Mouse (Mus musculus): ENCODE measurements around the gene Pacsin1.
"Not testable (repeated sequence)": the region's sequence is repeated elsewhere in the genome, so short reads cannot be mapped to it uniquely, and the experiment has no call there.

The Pacsin1 gene

DNA sequence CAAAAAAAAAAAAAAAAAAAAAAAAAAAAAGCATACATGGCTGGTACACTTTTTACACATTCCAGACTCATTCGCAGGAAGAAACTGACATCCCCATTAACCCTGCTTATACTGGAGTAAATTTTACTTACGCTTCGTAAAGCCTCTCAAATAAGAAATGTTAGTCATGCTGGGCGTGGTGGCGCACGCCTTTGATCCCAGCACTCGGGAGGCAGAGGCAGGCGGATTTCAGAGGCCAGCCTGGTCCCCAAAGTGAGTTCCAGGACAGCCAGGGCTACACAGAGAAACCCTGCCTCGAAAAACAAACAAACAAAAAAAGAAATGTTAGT is 19.8 kb upstream of the Pacsin1 start:
- DNase-seq (ENCODE audit: inconsistent ontology term) = not testable (repeated sequence)

DNA sequence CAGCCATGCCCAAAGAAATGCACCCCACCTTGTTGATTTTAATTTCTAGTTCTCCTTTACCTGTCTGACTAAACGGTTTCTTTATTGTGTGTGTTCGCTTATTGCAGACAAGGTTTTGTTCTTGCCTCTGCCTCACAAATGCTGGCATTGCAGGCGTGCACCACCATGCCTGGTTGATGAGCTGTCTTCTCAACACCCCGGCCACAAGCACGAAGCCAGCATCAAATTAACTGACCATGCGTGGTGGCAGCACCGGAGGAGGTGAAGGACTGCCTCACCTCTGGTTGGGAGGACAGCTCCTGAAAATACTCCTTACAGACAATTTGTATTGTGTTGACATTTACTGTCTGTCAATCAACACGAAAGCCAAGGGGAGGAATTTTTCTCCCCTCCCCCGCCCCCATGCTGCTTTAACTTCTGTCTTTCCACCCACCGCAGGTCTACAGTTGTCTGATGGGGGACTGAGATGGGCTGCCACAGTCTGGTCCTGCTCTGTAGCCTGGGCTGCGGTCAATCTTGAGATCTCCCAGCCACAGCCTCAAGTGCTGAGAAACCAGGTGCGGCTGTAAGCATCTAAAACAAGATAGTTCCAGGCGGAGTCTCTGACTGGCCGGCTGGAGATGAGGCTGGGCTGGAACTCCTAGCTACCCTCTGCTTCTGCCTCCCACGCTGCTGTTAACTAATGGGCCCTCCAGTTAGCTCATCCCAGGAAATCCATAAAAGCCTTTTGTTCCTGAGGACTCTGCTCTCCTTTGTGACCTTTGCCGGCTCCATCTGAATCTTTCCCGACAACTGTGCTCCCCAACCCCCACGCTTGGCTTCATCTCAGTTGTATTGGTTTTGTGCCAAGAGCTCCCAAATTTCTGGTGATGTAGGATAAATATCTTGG is 18.9 kb upstream of the Pacsin1 start, which contains the start of gene Rps10:
Rps10 (minus strand) TSS at position 538 of the 889 bp plus-strand sequence.
- peak; percentile 62 for DNase-seq (ENCODE audit: inconsistent ontology term)

DNA sequence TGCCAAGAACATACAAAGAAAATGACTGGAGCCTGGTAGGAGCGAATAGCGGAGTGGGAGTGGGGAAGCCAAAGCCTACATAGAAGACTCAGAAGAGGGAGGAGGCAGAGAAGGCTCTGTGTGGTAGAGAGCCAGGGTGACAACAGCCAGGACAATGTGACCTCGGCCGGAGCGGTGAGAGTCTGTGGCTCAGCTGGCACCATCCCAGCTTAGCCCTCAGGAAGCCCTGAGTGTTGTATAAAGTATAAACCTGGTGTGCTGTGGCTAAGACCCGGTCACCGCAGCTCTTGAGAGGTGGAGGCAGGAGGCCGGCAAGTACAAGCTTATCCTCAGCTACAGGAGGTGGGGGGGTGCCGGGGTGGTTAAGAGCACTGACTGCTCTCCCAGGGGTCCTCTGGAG is 18.0 kb upstream of the Pacsin1 start:
- peak; percentile 50 for DNase-seq (ENCODE audit: inconsistent ontology term)

- DNase-seq (ENCODE audit: inconsistent ontology term) = no peak
These were observed 16.4 kb upstream of the Pacsin1 start for GRCm38 (mm10) chr17:27638921-27639332.

GRCm38 (mm10) chr17:27639851-27640250 is 15.5 kb upstream of the Pacsin1 start:
- not testable (repeated sequence) for DNase-seq (ENCODE audit: inconsistent ontology term)

GRCm38 (mm10) chr17:27642491-27643062 is 12.7 kb upstream of the Pacsin1 start:
- DNase-seq (ENCODE audit: inconsistent ontology term) = peak; percentile 78

- DNase-seq (ENCODE audit: inconsistent ontology term) = no peak
These were observed 12.2 kb upstream of the Pacsin1 start for GRCm38 (mm10) chr17:27643101-27643500.

- DNase-seq (ENCODE audit: inconsistent ontology term) = no peak
These were observed 11.6 kb upstream of the Pacsin1 start for GRCm38 (mm10) chr17:27643756-27644155.

DNA sequence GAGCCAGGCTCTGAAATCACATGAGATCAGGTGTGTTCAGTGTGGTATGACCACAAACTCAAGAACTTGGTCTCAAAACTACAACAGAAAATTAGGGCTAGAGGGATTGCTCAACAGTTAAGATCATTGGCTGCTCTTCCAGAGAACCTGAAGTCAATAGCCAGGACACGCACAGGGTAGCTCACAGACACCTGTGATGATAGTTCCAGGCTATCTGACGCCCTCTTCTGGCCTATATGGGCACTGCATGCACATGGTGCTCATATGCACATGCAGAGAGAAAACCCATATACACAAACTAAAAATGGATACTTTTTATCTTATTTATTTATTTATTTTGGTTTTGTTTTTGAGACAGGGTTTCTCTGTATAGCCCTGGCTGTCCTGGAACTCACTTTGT is 10.7 kb upstream of the Pacsin1 start:
- no peak for DNase-seq (ENCODE audit: inconsistent ontology term)

DNA sequence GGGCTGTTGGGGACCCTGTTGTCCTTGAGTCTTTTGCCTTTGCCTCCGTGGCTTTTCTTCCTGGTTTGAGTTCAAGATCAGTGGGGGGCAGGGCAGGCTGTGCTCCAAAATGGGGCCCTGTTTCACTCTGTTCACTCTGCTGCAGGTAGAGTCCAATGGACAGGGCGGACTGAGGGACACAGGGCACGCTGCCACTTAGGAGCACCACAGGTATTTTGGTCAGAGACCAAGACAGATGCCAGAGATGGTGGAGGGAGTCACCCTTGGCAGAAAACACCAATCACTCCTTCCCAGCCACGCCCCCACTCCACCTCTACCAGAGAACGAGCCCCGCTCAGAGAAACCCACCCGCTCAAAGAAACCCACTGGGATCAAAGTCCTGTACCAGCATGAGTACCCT is 9.5 kb upstream of the Pacsin1 start:
- no peak for DNase-seq (ENCODE audit: inconsistent ontology term)

DNA sequence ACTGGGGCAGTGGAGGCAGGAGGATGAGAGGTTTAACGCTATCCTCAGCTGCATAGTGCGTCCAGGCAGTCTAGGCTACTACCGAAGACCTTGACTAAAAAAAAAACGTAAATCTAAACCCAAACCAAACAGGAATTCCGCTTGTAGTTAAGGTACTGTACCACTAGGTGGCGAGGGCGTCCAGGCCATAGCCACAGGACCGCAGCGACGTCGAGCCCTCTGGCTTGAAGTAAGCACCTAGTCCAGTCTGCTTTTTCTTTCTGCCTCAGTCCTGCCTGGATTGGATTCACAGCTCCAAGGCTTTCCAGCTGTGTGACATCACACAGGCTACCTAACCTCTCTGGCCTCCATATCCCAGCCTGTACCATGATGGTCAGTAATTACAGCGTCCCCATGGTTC is 5.1 kb upstream of the Pacsin1 start:
- no peak for DNase-seq (ENCODE audit: inconsistent ontology term)

- no peak for DNase-seq (ENCODE audit: inconsistent ontology term)
These were observed 4.7 kb upstream of the Pacsin1 start for GRCm38 (mm10) chr17:27650586-27650985.

GRCm38 (mm10) chr17:27652046-27652790 is 3.1 kb upstream of the Pacsin1 start:
- no peak for DNase-seq (ENCODE audit: inconsistent ontology term)

GRCm38 (mm10) chr17:27653253-27653959 is 1.9 kb upstream of the Pacsin1 start:
- no peak for DNase-seq (ENCODE audit: inconsistent ontology term)

GRCm38 (mm10) chr17:27656011-27656399 is 696 bp downstream of the Pacsin1 start:
- no peak for DNase-seq (ENCODE audit: inconsistent ontology term)

- no peak for DNase-seq (ENCODE audit: inconsistent ontology term)
These were observed 1.1 kb downstream of the Pacsin1 start for GRCm38 (mm10) chr17:27656414-27656813.

GRCm38 (mm10) chr17:27657123-27657522 is 1.8 kb downstream of the Pacsin1 start:
- DNase-seq (ENCODE audit: inconsistent ontology term) = no peak

GRCm38 (mm10) chr17:27658767-27659166 is 3.5 kb downstream of the Pacsin1 start:
- DNase-seq (ENCODE audit: inconsistent ontology term) = no peak

DNA sequence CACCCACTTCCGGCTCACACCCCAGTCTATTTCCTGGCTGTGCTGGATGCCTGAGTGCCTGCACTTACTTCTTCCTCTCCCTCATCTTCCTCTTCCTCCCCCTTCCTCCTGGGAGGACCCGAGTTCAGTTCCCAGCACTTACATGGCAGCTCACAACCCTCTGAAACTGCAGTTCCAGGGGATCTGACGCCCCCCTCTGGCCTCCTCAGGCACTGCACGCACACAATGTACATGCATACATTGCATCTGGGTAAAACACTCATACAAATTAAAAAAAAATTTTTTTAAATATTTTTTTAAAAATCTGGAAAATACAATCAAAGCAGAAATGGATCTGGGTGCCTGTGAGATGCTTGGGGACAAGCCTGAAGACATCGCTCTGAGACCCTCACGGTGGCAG is 16.4 kb downstream of the Pacsin1 start:
- DNase-seq (ENCODE audit: inconsistent ontology term) = no peak

DNA sequence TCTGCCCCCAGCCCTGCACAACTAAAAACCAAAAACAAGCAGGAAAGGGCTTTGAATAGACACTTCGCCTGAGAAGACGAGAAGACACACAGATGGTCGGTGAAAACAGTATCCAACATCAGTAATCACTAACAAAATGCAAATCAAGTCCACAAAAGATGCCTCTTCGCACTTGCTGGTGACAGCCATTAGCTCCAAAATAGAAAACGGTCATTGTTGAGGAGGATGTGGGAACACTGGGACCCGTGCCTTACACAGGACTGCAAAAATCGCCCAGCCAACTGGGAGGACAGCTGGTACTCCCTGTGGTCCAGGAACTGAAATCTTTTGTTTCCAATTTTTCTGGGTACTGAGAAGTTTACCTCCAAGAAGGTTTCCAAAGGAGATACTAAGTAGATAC is 18.6 kb downstream of the Pacsin1 start:
- no peak for DNase-seq (ENCODE audit: inconsistent ontology term)

DNA sequence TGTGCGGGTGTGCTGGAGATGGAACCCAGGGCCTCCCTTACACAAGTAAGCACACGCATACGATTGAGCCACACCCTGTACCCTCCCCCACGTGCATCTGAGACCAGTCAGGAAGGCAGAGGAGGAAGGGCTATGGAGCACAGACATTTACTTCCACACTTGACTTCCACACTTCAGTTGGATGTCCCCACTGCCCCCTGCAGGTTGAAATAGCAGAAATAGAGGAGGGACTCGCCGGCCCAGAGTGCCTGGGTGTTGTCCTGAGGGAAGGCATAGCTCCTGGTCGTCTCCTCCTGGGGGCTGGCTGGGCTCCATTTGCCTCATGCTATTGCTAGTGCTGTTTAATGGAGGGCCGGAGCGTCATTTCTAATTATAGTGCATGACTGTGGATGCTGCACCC is 20.1 kb downstream of the Pacsin1 start:
- DNase-seq (ENCODE audit: inconsistent ontology term) = no peak

DNA sequence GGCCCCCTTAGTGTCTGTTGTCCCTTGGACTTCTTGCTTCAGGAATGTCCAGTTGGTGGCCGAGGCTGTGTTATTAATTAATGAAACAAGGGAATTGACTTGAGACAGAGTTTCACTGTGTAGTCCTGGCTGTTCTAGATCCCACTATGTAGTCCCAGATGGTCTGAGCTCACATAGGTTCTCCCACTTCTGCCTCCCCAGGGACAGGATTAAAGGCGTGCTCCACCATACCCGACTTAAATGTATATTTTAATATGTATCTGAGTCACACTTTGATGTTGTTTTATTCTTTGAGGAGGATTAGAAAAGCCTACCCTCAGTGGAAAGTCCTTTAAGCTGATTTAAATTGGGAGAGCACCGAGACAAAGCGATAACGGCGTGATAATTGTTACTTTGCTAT is 21.0 kb downstream of the Pacsin1 start:
- no peak for DNase-seq (ENCODE audit: inconsistent ontology term)
